Mouse (Mus musculus) kidney, postnatal 14 days (tissue): ENCODE measurements around the gene Nr4a2.

Source experiments
- DNase-seq: peaks from one replicate; pipeline ENCODE4 v3.0.0; 2022; ENCODE audit warnings: mixed read lengths

Gene Nr4a2

DNA sequence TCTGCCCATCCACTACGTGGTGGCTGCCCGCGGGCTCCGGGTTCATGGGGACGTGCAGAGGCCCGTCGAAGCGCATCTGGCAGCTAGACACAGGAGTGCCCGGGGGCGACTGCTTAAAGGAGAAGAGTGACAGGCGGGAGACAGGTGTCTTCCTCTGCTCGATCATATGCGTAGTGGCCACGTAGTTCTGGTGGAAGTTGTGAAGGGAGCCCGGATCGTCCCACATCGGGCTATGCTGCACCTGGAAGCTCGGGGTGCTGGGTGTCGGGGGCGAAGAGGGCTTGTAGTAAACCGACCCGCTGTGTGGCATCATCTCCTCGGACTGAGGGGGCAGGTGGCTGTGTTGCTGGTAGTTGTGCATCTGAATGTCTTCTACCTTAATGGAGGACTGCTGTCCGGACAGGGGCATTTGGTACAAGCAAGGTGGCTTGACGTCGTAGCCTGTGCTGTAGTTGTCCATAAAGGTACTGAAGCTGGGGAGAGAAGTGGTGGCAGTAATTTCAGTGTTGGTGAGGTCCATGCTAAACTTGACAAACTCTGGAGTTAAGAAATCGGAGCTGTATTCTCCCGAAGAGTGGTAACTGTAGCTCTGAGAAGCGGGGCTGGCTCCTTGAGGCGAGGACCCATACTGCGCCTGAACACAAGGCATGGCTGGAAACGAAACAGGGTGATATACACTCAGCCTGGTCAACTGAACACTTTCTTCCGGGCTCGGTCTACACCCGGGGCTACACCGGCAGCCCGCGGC lies 11.8 kb downstream of the Nr4a2 start:
- DNase-seq = no peak

DNA sequence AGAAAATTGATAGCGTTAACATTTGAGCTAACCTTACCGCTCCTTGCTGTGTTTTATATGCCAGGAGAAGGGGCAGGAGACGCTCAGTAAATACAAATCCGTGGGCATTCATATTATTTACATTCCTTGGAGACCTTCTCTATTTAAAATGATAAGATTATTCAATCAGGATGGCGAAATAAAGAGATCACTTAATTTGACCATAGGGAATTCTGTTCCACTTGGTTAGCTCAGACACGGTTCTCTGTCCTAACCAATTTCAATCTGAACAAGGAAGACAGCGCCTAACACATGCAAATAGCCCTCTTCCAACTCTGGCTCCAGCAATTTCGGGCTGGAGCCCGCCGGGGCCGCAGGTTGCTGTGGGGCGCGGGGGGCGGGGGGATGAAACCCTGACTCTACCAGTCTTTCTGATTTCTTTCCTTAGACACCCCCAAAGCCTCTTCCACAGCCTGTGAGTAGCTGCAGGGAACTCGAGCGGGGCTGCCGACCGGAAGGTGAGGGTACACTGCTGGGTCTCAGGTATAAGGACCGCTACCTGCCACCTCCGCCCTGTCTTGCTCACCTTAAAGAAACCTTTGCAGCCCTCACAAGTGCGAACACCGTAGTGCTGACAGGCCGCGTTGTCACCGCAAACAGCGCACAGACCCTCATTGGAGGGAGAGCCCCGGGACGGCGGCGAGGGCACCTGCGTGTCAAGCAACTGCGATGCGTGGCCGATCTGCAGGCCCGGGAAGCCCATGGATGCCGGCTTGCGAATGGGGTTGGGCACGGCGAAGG lies 12.6 kb downstream of the Nr4a2 start:
- DNase-seq = no peak

DNA sequence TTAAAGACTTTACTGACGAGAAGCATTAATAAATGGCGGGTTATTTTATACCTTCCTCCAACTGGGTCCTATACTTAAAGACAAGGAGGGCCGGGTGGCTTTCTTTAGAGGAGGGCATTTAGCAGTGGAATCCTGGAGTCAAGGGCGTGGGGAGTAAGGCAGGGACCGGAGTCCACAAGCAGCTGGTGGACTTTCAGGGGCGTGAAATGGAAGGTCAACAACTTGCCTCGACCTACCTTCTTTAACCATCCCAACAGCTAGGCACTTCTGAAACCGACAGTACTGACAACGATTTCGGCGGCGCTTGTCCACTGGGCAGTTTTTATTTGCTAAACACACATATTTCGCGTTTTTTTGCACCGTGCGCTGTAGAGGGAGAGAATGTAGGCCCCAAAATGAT lies 13.4 kb downstream of the Nr4a2 start:
- no peak for DNase-seq

DNA sequence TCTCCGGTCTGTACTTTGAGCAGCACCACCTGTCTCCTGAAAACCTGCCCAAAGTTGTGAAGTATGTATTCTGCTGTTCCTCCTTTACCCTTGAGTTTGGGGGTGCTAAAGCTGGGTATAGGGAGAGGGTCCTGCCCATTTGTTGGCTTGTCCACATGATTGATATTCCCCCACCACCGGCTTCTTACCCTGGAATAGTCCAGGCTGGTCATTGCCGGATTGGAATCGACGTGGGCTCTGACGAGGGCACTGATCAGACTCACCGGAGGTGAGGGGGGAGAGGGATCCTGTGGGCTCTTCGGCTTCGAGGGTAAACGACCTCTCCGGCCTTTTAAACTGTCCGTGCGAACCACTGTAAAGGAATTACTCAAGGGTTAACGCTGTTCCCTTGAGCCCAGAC lies 13.9 kb downstream of the Nr4a2 start:
- no peak for DNase-seq

DNA sequence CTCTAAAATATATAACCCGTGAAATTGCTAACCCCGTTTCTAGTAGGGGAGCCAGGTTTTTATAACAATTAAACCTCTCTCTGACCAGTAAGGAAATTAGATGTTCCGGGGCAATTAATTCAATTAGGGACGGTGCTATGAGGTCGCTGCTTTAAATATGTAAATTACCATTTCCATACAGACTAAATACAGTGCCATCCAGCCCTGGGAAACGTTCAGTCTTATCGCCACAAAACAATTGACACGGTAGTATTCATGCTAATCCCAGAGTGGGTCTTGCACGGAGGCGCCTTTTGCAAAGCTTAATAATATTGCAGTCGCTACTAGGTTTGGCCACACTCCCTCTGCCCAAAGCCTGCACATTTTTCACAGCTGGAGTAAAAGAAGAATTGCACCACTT lies 14.5 kb downstream of the Nr4a2 start:
- DNase-seq = no peak

DNA sequence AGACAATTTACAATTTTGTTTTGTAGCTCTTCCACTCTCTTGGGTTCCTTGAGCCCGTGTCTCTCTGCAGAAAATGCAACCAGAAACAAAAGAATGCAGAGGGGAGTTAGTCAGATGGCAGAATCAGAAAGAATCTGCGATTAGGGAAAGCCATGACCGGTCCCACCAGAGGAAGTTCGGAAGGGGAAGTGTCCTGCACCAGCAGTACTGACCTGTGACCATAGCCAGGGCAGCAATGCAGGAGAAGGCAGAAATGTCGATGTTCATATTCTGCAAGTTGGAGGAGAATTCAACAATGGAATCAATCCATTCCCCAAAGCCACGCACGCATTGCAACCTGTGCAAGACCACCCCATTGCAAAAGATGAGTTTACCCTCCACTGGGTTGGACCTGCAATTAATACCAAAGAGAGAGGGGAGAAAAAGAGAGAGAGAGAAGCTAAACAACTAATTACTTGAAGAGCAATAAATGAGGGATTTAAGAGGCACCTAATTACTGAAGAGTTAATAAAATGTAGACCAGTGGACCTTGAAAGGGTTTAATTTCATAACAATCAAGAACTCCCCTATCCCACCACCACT lies 15.4 kb downstream of the Nr4a2 start:
- no peak for DNase-seq

DNA sequence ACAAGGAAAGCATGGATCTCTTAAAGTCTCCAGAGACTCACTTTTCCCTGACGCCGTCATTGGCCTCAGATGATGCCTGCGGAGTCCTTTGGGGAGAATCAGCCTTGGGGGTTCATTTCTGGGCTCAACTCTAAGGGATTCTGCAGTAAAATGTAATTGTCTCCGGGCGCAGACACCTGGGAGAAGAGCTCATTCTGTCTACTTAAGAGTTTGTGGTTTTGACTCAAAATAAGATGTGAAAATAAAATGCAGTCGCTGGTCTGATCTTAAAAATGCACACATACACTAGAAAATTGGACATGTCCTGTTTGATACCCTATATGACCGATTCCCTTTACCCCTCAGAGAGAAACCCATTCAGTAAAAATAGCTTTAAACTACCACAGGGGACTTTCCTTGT lies 18.4 kb downstream of the Nr4a2 start:
- no peak for DNase-seq

DNA sequence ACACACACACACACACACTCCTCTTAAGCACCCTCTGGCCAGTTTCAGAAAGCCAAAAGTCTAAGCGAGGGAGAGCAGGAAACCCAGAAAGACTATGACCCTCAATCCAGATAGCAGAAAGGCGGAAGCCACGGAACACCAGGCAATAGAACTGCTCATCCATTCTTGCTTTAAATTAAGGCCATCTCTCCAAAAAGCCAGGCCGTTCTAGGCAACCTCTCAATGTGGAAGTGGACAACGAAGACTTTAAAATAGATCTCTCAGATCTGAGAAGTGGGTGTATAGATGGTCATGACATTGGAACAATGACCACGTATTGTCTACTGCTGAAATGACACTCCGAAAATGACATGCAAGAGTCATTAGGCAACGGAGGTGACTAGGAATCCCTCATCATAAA lies 19.1 kb downstream of the Nr4a2 start:
- DNase-seq = no peak

DNA sequence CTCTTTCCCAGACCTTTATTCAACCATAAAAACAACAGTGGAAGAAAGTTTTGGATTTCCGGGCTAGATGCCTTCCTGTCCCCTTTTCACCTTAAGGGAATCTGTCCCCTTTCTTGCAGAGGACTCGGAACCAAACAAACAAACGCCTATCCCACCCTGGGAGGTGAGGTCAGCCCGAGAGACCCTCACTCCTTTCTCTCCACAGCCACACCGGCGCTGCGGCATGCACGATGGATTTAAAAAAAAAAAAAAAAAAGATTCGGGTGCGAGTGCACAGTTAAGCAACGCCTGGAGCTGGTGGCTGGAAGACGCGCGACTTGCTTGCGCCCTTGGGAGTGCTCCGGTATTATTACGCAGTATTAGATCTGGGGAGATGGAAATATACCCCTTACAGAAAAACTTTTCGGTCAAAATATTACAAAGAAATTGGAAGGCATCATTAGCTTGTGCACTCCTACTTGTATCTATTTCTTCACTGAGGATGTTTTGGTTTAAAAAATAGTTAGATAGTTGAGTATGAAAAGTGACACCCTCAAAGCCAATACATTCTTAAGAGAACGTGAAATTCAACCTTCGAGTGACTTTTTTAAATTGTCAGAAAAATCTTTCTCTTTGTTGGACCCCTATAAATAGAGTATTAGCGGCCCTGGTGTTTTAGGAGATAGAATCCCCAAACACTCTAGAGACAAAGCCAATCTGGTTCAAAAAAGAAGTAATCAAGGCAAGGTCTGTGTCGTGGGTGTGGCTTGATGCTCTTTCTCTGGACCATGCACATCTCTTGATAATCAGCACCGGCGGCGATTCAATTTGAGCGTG lies 19.8 kb downstream of the Nr4a2 start:
- no peak for DNase-seq

DNA sequence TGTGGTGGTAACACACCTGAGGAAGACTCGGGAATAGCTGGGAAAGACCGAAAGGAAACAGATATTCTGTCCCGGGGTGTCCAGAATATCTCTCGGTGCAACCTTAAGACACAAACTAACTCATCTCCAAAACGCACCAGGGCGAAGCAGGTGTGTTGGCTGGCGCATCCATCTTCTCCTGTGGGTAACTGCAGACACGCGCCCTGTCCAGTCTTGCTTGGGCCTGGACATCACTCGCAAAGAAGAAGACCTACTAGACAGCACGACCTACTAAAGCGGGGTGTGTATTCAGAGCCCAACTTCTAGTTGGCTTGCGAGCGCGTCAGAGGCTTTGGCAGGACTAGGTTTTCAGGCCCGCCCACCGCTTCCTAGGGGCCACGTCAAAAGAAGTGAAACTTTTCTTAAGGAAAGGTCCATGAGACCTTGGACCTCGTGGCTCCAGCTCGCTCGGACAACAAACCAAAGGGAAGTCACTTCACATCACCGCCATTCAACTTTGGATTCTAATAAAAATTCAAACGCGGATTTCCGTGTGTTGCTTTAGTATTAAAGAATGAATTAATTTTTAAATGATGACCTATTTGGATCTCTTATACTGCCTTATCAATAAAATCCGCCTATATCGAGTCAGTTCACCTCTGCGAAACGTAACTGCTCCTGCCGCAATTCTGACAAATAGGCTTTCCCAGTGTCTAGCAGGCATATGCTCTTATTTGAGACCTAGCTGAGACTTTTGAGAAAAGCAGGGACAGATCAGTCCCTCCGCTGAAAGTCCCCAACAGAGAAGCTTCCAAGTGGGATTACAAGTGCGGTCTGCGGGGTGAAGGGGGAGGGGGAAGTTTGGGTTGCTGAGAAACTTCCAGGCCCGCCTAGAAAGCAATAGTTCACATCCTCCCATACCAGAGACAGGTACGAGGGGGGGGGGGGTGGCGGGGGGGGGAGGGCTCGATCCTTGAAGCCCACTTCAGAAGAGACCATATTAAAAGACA lies 20.7 kb downstream of the Nr4a2 start:
- no peak for DNase-seq

DNA sequence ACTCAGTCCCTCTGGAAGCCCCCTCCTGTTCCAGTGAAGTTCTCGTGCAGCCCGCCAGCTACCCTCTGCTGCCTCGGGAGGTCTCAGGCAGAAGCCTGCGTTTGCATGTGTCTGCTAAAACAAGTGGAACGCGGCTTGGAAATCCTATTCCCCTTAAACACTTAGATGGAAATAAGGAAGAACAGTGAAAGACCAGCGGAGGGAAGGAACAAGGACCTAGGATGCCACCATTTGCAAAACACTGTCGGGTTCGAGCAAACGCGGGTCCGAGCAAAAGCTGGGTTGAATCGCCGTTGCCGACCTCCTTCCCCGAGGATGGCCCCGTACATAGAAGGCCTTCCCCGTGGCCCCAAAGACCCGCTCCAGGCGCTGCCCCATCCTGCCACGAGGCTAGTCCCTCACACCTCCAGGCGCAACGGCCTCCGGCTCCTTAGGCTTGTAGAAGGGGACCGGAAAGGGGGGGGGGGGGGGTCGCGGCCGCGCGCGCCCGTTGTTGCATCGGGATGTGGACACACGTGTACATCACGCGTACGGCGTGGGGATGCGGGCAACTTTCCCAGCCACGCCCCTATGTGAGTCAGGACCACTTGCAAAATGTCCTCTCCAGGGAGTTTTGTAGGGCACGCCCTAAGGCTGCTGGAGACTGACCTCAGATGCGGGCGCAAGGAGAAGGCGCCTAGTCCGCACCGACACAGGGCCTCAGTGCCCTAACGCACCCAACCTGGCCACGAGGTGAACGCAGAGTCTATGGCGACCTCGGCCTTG lies 21.5 kb downstream of the Nr4a2 start:
- no peak for DNase-seq

DNA sequence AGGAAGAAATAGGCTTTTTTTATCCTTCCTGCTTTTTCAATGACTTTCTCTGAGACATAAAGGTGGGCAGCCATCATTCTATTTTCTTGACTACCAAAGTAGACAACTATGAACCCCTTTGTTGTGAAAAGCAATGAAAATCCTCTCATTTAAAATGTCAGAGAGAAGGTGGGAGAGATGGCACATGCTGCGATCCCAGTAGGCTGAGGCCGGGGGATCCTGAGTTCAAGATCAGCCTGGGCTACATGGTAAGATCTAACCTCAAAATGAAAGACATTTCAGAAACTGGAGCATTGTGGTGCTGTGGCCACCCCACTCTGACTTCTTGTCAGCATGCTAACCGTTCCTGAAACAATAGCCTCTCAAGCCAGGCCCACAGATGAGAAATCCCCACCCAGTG lies 23.6 kb downstream of the Nr4a2 start:
- DNase-seq = no peak

DNA sequence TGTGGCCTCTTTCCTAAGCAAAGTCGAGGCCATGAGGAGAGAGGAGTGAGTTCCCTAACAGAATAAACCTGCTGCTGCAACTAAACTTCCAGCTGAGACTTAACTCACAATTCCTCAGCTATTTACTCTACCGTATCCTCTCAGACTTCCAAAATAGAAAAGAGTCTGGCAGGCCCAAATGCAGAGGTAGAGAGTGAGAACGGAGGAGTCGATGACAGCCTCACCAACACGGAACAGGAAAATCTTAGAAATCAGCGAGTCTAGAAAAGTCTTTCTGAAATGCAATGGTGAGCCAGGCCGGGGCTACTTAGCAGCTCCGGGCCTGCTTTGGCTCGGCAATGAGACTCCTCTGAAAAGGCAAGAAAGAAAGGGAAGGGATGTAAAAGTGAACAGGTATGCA lies 51.4 kb downstream of the Nr4a2 start:
- no peak for DNase-seq

DNA sequence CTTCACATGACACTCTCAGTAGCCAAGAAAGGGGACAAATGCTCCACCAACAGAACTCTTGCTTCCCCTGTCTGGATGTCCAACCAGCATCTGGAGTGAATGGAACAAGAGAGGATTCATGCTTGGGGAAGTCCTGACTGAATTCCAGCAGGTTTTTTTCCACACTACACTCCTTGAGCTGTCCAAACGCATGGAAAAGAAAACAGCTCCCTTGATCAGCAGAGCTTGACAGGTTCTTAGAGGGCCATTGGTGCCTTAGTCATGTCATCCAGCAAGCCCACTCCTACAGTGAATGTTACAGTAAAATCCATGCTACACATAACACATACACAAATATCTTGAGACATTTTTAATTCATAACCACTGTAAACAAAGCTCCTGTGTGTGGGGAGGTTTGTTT lies 60.3 kb downstream of the Nr4a2 start:
- DNase-seq = no peak
